ENCODE assay signal across 12 mouse cellular contexts in the genomic region with DNA sequence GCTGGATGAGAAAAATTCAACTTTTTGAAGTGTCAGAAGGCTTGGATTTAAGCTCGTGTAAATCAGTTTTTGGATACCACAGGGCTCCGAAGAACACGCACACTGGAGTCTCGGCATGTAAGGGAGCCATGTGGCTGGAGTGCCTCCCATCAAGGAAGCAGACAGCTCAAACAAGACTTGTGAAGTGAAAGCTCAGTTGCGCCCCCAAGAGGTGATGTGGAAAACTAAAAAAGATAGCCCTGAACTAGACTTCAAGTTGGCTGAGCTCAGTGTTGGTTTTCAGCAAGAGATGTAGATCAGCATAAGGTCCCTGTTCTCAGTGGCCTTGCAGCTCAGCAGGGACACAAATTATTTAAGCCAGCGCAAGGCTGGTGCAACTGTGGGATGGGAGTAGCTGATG.
A peak's percentile ranks its signal among the peaks of the same experiment; 100 is the strongest.
DNase-seq lines count a peak whose midpoint lies in the region; TF ChIP-seq lines count a peak whose summit lies in the region.
"Had no signal": no experiment of that assay in that cellular context is flagged by ENCODE, and none has a peak within 500 bp of the region (broad histone marks: within the 10 kb centered on the region; RNA-seq: fewer than 3 reads in every experiment).

No protein-coding gene starts in this region.

- no peak for TF ChIP-seq POLR2A in thymus, adult 2 months (IDR thresholded peaks at IDR 0.05; ENCODE audit: control insufficient read depth, extremely low read depth, insufficient read depth, low read length, poor library complexity)

- H3K27me3 ChIP-seq in thymus, adult 2 months (ENCODE audit: control insufficient read depth, insufficient read depth, low read length), result no peaks in the 10 kb centered on the region
- H3K27me3 ChIP-seq: embryonic facial prominence, embryonic 15.5 days; lung, embryonic 15.5 days had no signal

- no peak overlapping the region for H3K27ac ChIP-seq in thymus, adult 2 months (ENCODE audit: control insufficient read depth, insufficient read depth, low read length)
- H3K27ac ChIP-seq: embryonic facial prominence, embryonic 15.5 days; hindbrain, embryonic 10.5 days; lung, embryonic 15.5 days had no signal

- H3K4me1 ChIP-seq in thymus, adult 2 months (replicated peaks; ENCODE audit: control insufficient read depth, insufficient read depth, low read length), result no peaks in the 10 kb centered on the region
- H3K4me1 ChIP-seq: embryonic facial prominence, embryonic 15.5 days; hindbrain, embryonic 10.5 days; lung, embryonic 15.5 days had no signal

- no peaks in the 10 kb centered on the region for H3K36me3 ChIP-seq in thymus, adult 2 months (ENCODE audit: control insufficient read depth, insufficient read depth, low read length)
- H3K36me3 ChIP-seq: embryonic facial prominence, embryonic 15.5 days; hindbrain, embryonic 10.5 days; lung, embryonic 15.5 days had no signal

- no peak overlapping the region for H3K4me3 ChIP-seq in thymus, adult 2 months (ENCODE audit: control insufficient read depth, insufficient read depth, low read length)
- H3K4me3 ChIP-seq: embryonic facial prominence, embryonic 15.5 days; hindbrain, embryonic 10.5 days; lung, embryonic 15.5 days had no signal

- WGBS in thymus, adult 2 months, result 92% methylated on average over 6 of the region's 6 CpGs

- peak; percentile 6 for DNase-seq in adrenal gland, postnatal 10 days
- DNase-seq in adrenal gland, adult 2 months, result no peak
- DNase-seq in layer of hippocampus, postnatal 10 days (ENCODE audit: low spot score in 2 of 2), result peak; percentile 45 to 60
- no peak for DNase-seq in layer of hippocampus, adult 8-10 months (ENCODE audit: low spot score in 2 of 2)
- DNase-seq in 416B (ENCODE audit: low read depth), result peak; percentile 33
- peak; percentile 27 for DNase-seq in brain, adult 2 months (ENCODE audit: low read depth, low spot score)
- DNase-seq in Muller cell, postnatal 12 days (ENCODE audit: inconsistent ontology term), result no peak
- no peak for DNase-seq in thymus, adult 2 months
- DNase-seq: gastrocnemius, postnatal 25 days had no signal

- no peak for TF ChIP-seq CTCF in thymus, adult 2 months (IDR thresholded peaks at IDR 0.05; ENCODE audit: borderline replicate concordance, control insufficient read depth, extremely low read depth, insufficient read depth, low read length, poor library complexity)

Comparison
In these comparisons a context has a peak if more than half of its experiments do, and no peak if none do; other contexts are left out.
1. DNase-seq: peak in adrenal gland, postnatal 10 days (single experiment), layer of hippocampus, postnatal 10 days (2 of 2), 416B (single experiment) and brain, adult 2 months (single experiment); none in adrenal gland, adult 2 months (single experiment), layer of hippocampus, adult 8-10 months (0 of 2), Muller cell, postnatal 12 days (single experiment) and thymus, adult 2 months (single experiment).